Mouse (Mus musculus) limb, embryonic 13.5 days (tissue): Measurements from ENCODE around the gene Asb15. TPM values are rescaled to one million over a fixed set of nuclear protein-coding genes. Genes with fewer than 3 reads are reported as not detected.

Source experiments
- ATAC-seq: fragments of 200-750 bp; cut with Nextera tagmentation; 2 replicates; pipeline ENCODE4 v1.8.0; 2017; ENCODE audit warnings: low read depth, moderate number of reproducible peaks, moderate TSS enrichment; ENCODE audit not compliant: low FRiP score
- H3K27ac ChIP-seq: fragments of 300-500 bp; sonication (generic); 2 replicates; pipeline ENCODE4 v1.5.1; 2015; ENCODE audit warnings: inconsistent platforms, mild to moderate bottlenecking, moderate library complexity
- H3K27me3 ChIP-seq: fragments of 300-500 bp; sonication (generic); 2 replicates; pipeline ENCODE4 v1.6.1; 2015; ENCODE audit warnings: mild to moderate bottlenecking, inconsistent platforms
- H3K36me3 ChIP-seq: fragments of 300-500 bp; sonication (generic); 2 replicates; pipeline ENCODE4 v1.6.1; 2015; ENCODE audit warnings: inconsistent platforms, mild to moderate bottlenecking, moderate library complexity
- H3K4me1 ChIP-seq: fragments of 300-500 bp; sonication (generic); 2 replicates; pipeline ENCODE4 v1.6.1; 2015; ENCODE audit warnings: inconsistent platforms
- H3K4me2 ChIP-seq: fragments of 300-500 bp; sonication (generic); replicated peaks from 2 replicates; pipeline ENCODE4 v1.6.1; 2015; ENCODE audit warnings: inconsistent platforms, mild to moderate bottlenecking, moderate library complexity
- H3K4me3 ChIP-seq: fragments of 300-500 bp; sonication (generic); 2 replicates; pipeline ENCODE4 v1.5.1; 2015; ENCODE audit warnings: moderate library complexity, mild to moderate bottlenecking, inconsistent platforms
- H3K9ac ChIP-seq: fragments of 300-500 bp; sonication (generic); 2 replicates; pipeline ENCODE4 v1.6.1; 2015; ENCODE audit warnings: mild to moderate bottlenecking, inconsistent platforms
- H3K9me3 ChIP-seq: fragments of 300-500 bp; sonication (generic); 2 replicates; pipeline ENCODE4 v1.6.1; 2016; ENCODE audit warnings: inconsistent platforms
- WGBS: fragments of 180-500 bp; shearing (Covaris S2); methylation state at CpG from one replicate; pipeline ENCODE4 v1.1.7; 2015; 5-methylcytosine and 5-hydroxymethylcytosine counted together
- polyA plus RNA-seq: library from polyadenylated mRNA; unstranded; fragments of >200 nt; fragmentation: Nextera tagmentation; extraction: Ambion mirVana; gene quantifications from 2 replicates; pipeline ENCODE4 v1.2.1, GENCODE M21; 2015

The Asb15 gene
- polyA plus RNA-seq, 1 experiment from 2014 or later = not detected

- Histone ChIP-seq H3K4me2 (no peak overlapping the region), H3K27ac (no peak overlapping the region), H3K27me3 (no peaks in the 10 kb centered on the region), H3K36me3 (no peaks in the 10 kb centered on the region), H3K4me3 (no peak overlapping the region), H3K9me3 (no peaks in the 10 kb centered on the region), H3K4me1 (no peaks in the 10 kb centered on the region), H3K9ac (no peak overlapping the region)
- WGBS = 82% methylated on average over 6 of the region's 6 CpGs
- ATAC-seq = no peak
Measured at GRCm38 (mm10) chr6:24600134-24600533, 72.2 kb downstream of the Asb15 start.

- Histone ChIP-seq H3K9me3 (no peaks in the 10 kb centered on the region), H3K27ac (no peak overlapping the region), H3K4me2 (no peak overlapping the region), H3K9ac (no peak overlapping the region), H3K36me3 (no peaks in the 10 kb centered on the region), H3K27me3 (no peaks in the 10 kb centered on the region), H3K4me1 (no peaks in the 10 kb centered on the region), H3K4me3 (no peak overlapping the region)
- ATAC-seq = no peak
- WGBS = 62% methylated on average over 4 of the region's 4 CpGs
Measured at GRCm38 (mm10) chr6:24600726-24601125, 72.8 kb downstream of the Asb15 start.

GRCm38 (mm10) chr6:24601668-24602067 is 73.7 kb downstream of the Asb15 start:
- 36% methylated on average over 1 of the region's 1 CpGs for WGBS

GRCm38 (mm10) chr6:24602351-24602750 is 74.4 kb downstream of the Asb15 start:
- no peak for ATAC-seq
- 62% methylated on average over 3 of the region's 3 CpGs for WGBS
- no peak overlapping the region for H3K27ac ChIP-seq

More at GRCm38 (mm10) chr6:24601668-24602067, 73.7 kb downstream of the Asb15 start:
- no peaks in the 10 kb centered on the region for H3K36me3 ChIP-seq
- H3K9ac ChIP-seq = no peak overlapping the region
- no peaks in the 10 kb centered on the region for H3K9me3 ChIP-seq
- H3K4me3 ChIP-seq = no peak overlapping the region
- no peaks in the 10 kb centered on the region for H3K27me3 ChIP-seq
- ATAC-seq = no peak
- H3K4me1 ChIP-seq = no peaks in the 10 kb centered on the region
- H3K4me2 ChIP-seq = no peak overlapping the region
- no peak overlapping the region for H3K27ac ChIP-seq

GRCm38 (mm10) chr6:24602993-24603392 is 75.0 kb downstream of the Asb15 start:
- Histone ChIP-seq H3K36me3 (no peaks in the 10 kb centered on the region), H3K27me3 (no peaks in the 10 kb centered on the region), H3K4me2 (no peak overlapping the region), H3K27ac (no peak overlapping the region), H3K4me3 (no peak overlapping the region), H3K9me3 (no peaks in the 10 kb centered on the region), H3K9ac (no peak overlapping the region), H3K4me1 (no peaks in the 10 kb centered on the region)
- 88% methylated on average over 5 of the region's 5 CpGs for WGBS
- ATAC-seq = no peak

More at GRCm38 (mm10) chr6:24602351-24602750, 74.4 kb downstream of the Asb15 start:
- Histone ChIP-seq H3K4me3 (no peak overlapping the region), H3K36me3 (no peaks in the 10 kb centered on the region), H3K27me3 (no peaks in the 10 kb centered on the region), H3K9me3 (no peaks in the 10 kb centered on the region), H3K4me2 (no peak overlapping the region), H3K9ac (no peak overlapping the region), H3K4me1 (no peaks in the 10 kb centered on the region)

- H3K4me2 ChIP-seq = no peak overlapping the region
- WGBS = 88% methylated on average over 7 of the region's 7 CpGs
- H3K27me3 ChIP-seq = no peaks in the 10 kb centered on the region
- no peaks in the 10 kb centered on the region for H3K4me1 ChIP-seq
- no peak overlapping the region for H3K27ac ChIP-seq
- ATAC-seq = no peak
- no peaks in the 10 kb centered on the region for H3K9me3 ChIP-seq
- H3K36me3 ChIP-seq = no peaks in the 10 kb centered on the region
- no peak overlapping the region for H3K4me3 ChIP-seq
- H3K9ac ChIP-seq = no peak overlapping the region
Measured at GRCm38 (mm10) chr6:24604289-24604688, 76.3 kb downstream of the Asb15 start.

GRCm38 (mm10) chr6:24605631-24606030 is 77.7 kb downstream of the Asb15 start:
- Histone ChIP-seq H3K4me2 (no peak overlapping the region), H3K27me3 (no peaks in the 10 kb centered on the region), H3K9me3 (no peaks in the 10 kb centered on the region), H3K36me3 (no peaks in the 10 kb centered on the region), H3K27ac (no peak overlapping the region), H3K9ac (no peak overlapping the region), H3K4me1 (no peaks in the 10 kb centered on the region), H3K4me3 (no peak overlapping the region)
- 89% methylated on average over 8 of the region's 8 CpGs for WGBS
- ATAC-seq = no peak

- H3K4me1 ChIP-seq = no peaks in the 10 kb centered on the region
- H3K4me2 ChIP-seq = no peak overlapping the region
- H3K27me3 ChIP-seq = no peaks in the 10 kb centered on the region
- no peaks in the 10 kb centered on the region for H3K36me3 ChIP-seq
- no peak overlapping the region for H3K4me3 ChIP-seq
- no peaks in the 10 kb centered on the region for H3K9me3 ChIP-seq
- H3K27ac ChIP-seq = no peak overlapping the region
- no peak for ATAC-seq
- 76% methylated on average over 10 of the region's 10 CpGs for WGBS
- no peak overlapping the region for H3K9ac ChIP-seq
Measured at GRCm38 (mm10) chr6:24606512-24606911, 78.6 kb downstream of the Asb15 start.

GRCm38 (mm10) chr6:24607531-24607930 is 79.6 kb downstream of the Asb15 start:
- Histone ChIP-seq H3K36me3 (peaks cover 3% of the 10 kb centered on the region), H3K4me1 (no peaks in the 10 kb centered on the region), H3K4me2 (no peak overlapping the region), H3K9ac (no peak overlapping the region), H3K27me3 (no peaks in the 10 kb centered on the region), H3K27ac (no peak overlapping the region), H3K4me3 (no peak overlapping the region), H3K9me3 (no peaks in the 10 kb centered on the region)
- ATAC-seq = no peak
- WGBS = 80% methylated on average over 15 of the region's 15 CpGs

GRCm38 (mm10) chr6:24608129-24608528 is 80.2 kb downstream of the Asb15 start:
- 79% methylated on average over 4 of the region's 4 CpGs for WGBS
- Histone ChIP-seq H3K9ac (no peak overlapping the region), H3K27ac (no peak overlapping the region), H3K36me3 (peaks cover 9% of the 10 kb centered on the region), H3K9me3 (no peaks in the 10 kb centered on the region), H3K4me3 (no peak overlapping the region), H3K4me2 (no peak overlapping the region), H3K27me3 (no peaks in the 10 kb centered on the region), H3K4me1 (no peaks in the 10 kb centered on the region)
- ATAC-seq = no peak

GRCm38 (mm10) chr6:24608682-24609081 is 80.7 kb downstream of the Asb15 start:
- H3K27ac ChIP-seq = no peak overlapping the region
- H3K4me2 ChIP-seq = no peak overlapping the region
- H3K27me3 ChIP-seq = no peaks in the 10 kb centered on the region
- peaks cover 13% of the 10 kb centered on the region for H3K36me3 ChIP-seq
- H3K4me3 ChIP-seq = no peak overlapping the region
- H3K9me3 ChIP-seq = no peaks in the 10 kb centered on the region
- no peaks in the 10 kb centered on the region for H3K4me1 ChIP-seq
- ATAC-seq = no peak
- whole genome bisulfite sequencing = 88% methylated on average over 3 of the region's 3 CpGs
- no peak overlapping the region for H3K9ac ChIP-seq

- Histone ChIP-seq H3K9me3 (no peaks in the 10 kb centered on the region), H3K27ac (no peak overlapping the region), H3K4me2 (no peak overlapping the region), H3K27me3 (no peaks in the 10 kb centered on the region), H3K36me3 (peaks cover 18% of the 10 kb centered on the region), H3K4me3 (no peak overlapping the region), H3K4me1 (no peaks in the 10 kb centered on the region), H3K9ac (no peak overlapping the region)
- WGBS = 62% methylated on average over 4 of the region's 4 CpGs
- ATAC-seq = no peak
Measured at GRCm38 (mm10) chr6:24609531-24609930, 81.6 kb downstream of the Asb15 start.

- Histone ChIP-seq H3K9me3 (no peaks in the 10 kb centered on the region), H3K27me3 (no peaks in the 10 kb centered on the region), H3K4me1 (no peaks in the 10 kb centered on the region), H3K27ac (no peak overlapping the region), H3K4me2 (no peak overlapping the region), H3K4me3 (no peak overlapping the region), H3K36me3 (peaks cover 27% of the 10 kb centered on the region), H3K9ac (no peak overlapping the region)
- no peak for ATAC-seq
- 91% methylated on average over 4 of the region's 4 CpGs for WGBS
Measured at GRCm38 (mm10) chr6:24610358-24610757, 82.4 kb downstream of the Asb15 start.
